Mouse (Mus musculus) midbrain, postnatal 0 days (tissue): ENCODE results near the gene Ss18l1. TPM values are rescaled to one million over a fixed set of nuclear protein-coding genes. Genes with fewer than 3 reads are reported as not detected.

Source experiments
- ATAC-seq: fragments of 200-750 bp; cut with Nextera tagmentation; 2 replicates; pipeline ENCODE4 v1.8.0; 2017; ENCODE audit warnings: moderate number of reproducible peaks, mild to moderate bottlenecking, moderate TSS enrichment, moderate library complexity; ENCODE audit not compliant: low FRiP score
- DNase-seq: peaks from one replicate; pipeline ENCODE4 v3.0.0-alpha.2; 2015; ENCODE audit warnings: low spot score
- H3K27ac ChIP-seq: fragments of 300-500 bp; sonication (generic); 2 replicates; pipeline ENCODE4 v1.5.1; 2014; ENCODE audit warnings: low read depth, mild to moderate bottlenecking, low read length, mixed read lengths
- H3K27me3 ChIP-seq: fragments of 300-500 bp; sonication (generic); 2 replicates; pipeline ENCODE4 v1.6.1; 2014; ENCODE audit warnings: low read length, control low read depth, mixed read lengths; ENCODE audit not compliant: insufficient read depth
- H3K36me3 ChIP-seq: fragments of 300-500 bp; sonication (generic); 2 replicates; pipeline ENCODE4 v1.6.1; 2014; ENCODE audit warnings: low read length, control low read depth, mixed read lengths; ENCODE audit not compliant: insufficient read depth
- H3K4me1 ChIP-seq: fragments of 300-500 bp; sonication (generic); 2 replicates; pipeline ENCODE4 v1.6.1; 2014; ENCODE audit warnings: mild to moderate bottlenecking, control low read depth, antibody characterized with exemption, low read length, mixed read lengths; ENCODE audit not compliant: insufficient read depth
- H3K4me2 ChIP-seq: fragments of 300-500 bp; sonication (generic); 2 replicates; pipeline ENCODE4 v1.6.1; 2014; ENCODE audit warnings: low read depth, mild to moderate bottlenecking, low read length, mixed read lengths; ENCODE audit not compliant: poor library complexity, severe bottlenecking
- H3K4me3 ChIP-seq: fragments of 300-500 bp; sonication (generic); 2 replicates; pipeline ENCODE4 v1.5.1; 2014; ENCODE audit warnings: low read depth, mild to moderate bottlenecking, low read length, moderate library complexity
- H3K9ac ChIP-seq: fragments of 300-500 bp; sonication (generic); replicated peaks from 2 replicates; pipeline ENCODE4 v1.6.1; 2014; ENCODE audit warnings: mild to moderate bottlenecking, low read length, moderate library complexity, mixed read lengths; ENCODE audit not compliant: poor library complexity, severe bottlenecking
- H3K9me3 ChIP-seq: fragments of 300-500 bp; sonication (generic); 2 replicates; pipeline ENCODE4 v1.6.1; 2016; ENCODE audit warnings: low read length, control low read depth
- CTCF ChIP-seq: IDR thresholded peaks from 2 replicates; pipeline ENCODE4 v1.5.1; 2016; ENCODE audit warnings: antibody characterized with exemption, mild to moderate bottlenecking
- WGBS: fragments of 180-500 bp; shearing (Covaris S2); extraction: QIAGEN DNeasy Blood & Tissue Kit; methylation state at CpG from one replicate; pipeline ENCODE4 v1.1.7; 2014; 5-methylcytosine and 5-hydroxymethylcytosine counted together
- polyA plus RNA-seq: library from polyadenylated mRNA; unstranded; fragments of >200 nt; fragmentation: Nextera tagmentation; extraction: Ambion mirVana; gene quantifications from 2 replicates; pipeline ENCODE4 v1.2.1, GENCODE M21; 2015
- total RNA-seq: library from RNA; depleted of rRNA; stranded (reverse); fragments of >200 nt; gene quantifications from 2 replicates; pipeline ENCODE4 v1.2.3, GENCODE M21; 2014; rRNA removed

The Ss18l1 gene
- 110 and 111 TPM in 2 replicates for total RNA-seq
- polyA plus RNA-seq: 49.2 and 52.3 TPM in 2 replicates

DNA sequence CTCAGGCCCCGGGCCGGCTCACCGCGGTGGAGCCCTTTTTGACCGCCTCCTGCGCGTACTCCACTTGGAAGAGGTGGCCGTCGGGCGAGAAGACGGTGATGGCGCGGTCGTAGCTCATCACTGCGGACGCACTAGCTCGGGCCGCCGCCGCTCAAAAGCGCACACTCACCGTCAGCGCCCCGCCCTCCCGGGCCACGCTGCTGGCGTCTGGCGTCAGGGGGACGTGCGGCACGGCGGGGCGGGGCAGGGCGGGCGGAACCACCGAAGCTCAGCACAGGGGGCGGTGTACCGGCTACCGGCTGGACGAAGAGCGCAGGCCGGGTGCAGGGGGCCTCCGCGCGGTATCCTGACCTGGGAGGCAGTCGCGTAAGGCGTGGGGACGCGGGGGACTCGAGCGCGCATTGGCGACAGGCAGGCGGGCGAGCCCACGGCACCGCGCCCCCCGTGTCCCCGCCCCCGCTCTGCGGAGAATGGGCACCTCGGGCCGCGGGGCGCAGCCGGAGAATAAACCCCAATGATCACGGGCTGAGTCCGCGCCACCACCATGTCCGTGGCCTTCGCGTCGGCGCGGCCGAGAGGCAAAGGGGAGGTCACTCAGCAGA, at the start of gene Ss18l1, which contains the start of gene Psma7:
Gene Ss18l1, plus strand, starts transcription at position 254 of the 602 bp plus-strand sequence.
Gene Psma7, minus strand, starts transcription at position 178 of the 602 bp plus-strand sequence.
- TF ChIP-seq CTCF: peak; percentile 42
- peak within 1 kb of the TSS; percentile 92 for H3K9ac ChIP-seq
- under 1% methylated on average over 69 of the region's 78 CpGs for WGBS
- peak within 1 kb of the TSS; percentile 98 for H3K4me3 ChIP-seq
- no peaks in the 10 kb centered on the region for H3K9me3 ChIP-seq
- ATAC-seq: peak; percentile 96
- peak within 1 kb of the TSS; percentile 79 for H3K4me2 ChIP-seq
- peaks cover 21% of the 10 kb centered on the region for H3K36me3 ChIP-seq
- no peaks in the 10 kb centered on the region for H3K27me3 ChIP-seq
- DNase-seq: peak; percentile 95
- peaks cover 16% of the 10 kb centered on the region for H3K4me1 ChIP-seq
- peak within 1 kb of the TSS; percentile 99 for H3K27ac ChIP-seq

DNA sequence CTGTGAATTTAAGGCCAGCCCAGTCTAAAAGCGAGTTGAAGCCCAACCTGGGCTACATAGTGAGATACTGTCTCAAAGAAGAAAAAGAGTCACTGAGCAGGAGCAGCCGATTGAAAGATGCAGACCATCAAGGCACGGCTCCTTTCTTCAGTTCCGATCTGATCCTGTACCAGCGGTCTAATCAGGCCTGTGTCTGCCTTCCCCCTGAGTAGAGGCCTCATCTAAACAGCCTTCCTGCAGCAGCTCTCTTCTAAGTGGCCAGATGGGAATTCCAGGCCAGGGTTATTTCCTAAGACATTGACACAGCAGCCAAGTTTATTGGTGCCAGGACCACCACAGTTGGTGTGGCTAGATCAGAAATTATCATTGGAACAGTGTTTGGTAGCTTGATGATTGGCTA, 49.2 kb upstream of the Ss18l1 start:
- Histone ChIP-seq H3K4me1 (no peaks in the 10 kb centered on the region), H3K9me3 (no peaks in the 10 kb centered on the region), H3K27ac (no peak overlapping the region), H3K9ac (no peak overlapping the region), H3K36me3 (no peaks in the 10 kb centered on the region), H3K4me3 (no peak overlapping the region), H3K27me3 (no peaks in the 10 kb centered on the region), H3K4me2 (no peak overlapping the region)
- ATAC-seq (no peak), DNase-seq (no peak)
- 92% methylated on average over 5 of the region's 5 CpGs for WGBS
- TF ChIP-seq CTCF: no peak

DNA sequence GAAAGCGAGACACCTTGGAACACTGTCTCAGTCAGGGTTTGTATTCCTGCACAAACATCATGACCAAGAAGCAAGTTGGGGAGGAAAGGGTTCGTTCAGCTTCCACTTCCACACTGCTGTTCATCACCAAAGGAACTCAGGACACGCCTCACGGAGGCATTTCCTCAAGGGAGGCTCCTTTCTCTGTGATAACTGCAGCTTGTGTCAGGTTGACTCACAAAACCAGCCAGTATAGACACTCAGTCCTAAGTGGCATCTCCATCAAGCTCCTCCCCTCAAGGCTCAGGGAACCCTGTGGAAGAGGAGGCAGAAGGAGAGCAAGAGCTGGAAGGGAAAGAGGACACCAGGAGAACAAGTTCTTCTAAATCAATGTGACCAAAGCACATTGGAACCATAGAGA, 43.9 kb upstream of the Ss18l1 start:
- no peaks in the 10 kb centered on the region for H3K4me1 ChIP-seq
- H3K9me3 ChIP-seq: no peaks in the 10 kb centered on the region
- TF ChIP-seq CTCF: no peak
- no peak overlapping the region for H3K27ac ChIP-seq
- H3K4me3 ChIP-seq: no peak overlapping the region
- no peaks in the 10 kb centered on the region for H3K27me3 ChIP-seq
- no peak overlapping the region for H3K9ac ChIP-seq
- WGBS: 70% methylated on average over 4 of the region's 4 CpGs
- H3K36me3 ChIP-seq: no peaks in the 10 kb centered on the region
- H3K4me2 ChIP-seq: no peak overlapping the region
- DNase-seq (no peak), ATAC-seq (no peak)

DNA sequence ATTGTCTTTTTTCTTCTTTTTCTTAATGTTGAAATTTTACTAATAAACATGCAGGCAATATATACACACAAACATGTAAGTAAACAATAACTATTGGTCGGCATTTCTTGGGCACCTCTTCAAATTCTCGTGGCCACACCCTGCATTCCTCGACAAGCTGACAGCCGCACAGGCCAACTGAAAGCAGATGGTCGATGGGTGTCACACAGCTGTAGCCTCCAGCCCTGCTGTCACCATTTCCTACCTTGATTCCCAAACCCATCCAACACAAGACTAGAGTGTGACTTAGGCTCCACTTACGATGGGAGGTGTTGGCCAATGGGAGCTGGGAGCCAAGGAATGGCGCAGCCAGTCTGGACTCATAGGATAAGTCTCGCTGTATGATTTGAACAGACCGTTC, 40.7 kb upstream of the Ss18l1 start:
- Histone ChIP-seq H3K4me1 (no peaks in the 10 kb centered on the region), H3K9ac (no peak overlapping the region), H3K4me2 (no peak overlapping the region), H3K27me3 (no peaks in the 10 kb centered on the region), H3K27ac (no peak overlapping the region), H3K4me3 (no peak overlapping the region), H3K9me3 (no peaks in the 10 kb centered on the region), H3K36me3 (no peaks in the 10 kb centered on the region)
- DNase-seq: no peak
- TF ChIP-seq CTCF: no peak
- no peak for ATAC-seq
- WGBS: 90% methylated on average over 9 of the region's 9 CpGs

DNA sequence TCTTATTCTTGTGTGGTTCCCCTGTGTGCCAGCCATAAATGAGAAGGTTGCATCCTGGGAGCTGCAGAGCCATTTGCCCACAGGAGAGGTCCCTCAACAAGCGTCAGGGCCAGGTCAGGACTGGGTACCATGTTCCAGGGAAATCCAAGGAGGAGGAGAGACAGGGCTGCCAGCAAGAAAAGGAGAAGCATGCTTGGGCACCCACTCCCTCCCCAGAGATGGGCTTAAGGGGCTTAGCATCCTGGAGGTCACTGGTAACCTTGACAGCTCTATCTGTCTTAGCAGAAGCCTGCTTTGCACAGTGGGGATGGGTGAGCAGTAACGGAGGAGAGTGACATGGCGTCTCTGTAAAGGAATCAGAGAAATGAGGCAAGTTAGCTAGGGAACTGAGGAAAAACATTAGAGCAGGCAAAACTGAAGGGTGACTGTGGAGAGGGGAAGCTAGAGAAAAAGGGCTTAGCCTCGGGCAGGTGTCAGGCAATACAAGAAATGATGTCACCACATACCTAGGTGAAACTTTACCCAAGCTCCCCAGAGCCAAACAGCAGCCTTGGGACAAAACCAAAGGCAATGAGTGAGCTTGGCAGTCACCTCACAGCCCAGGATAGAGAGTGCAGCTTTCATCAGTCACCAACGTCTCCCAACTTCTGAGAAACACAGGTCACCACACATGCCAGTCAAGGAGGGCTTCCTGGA, 36.5 kb upstream of the Ss18l1 start:
- DNase-seq: no peak
- WGBS: 57% methylated on average over 5 of the region's 5 CpGs
- no peak overlapping the region for H3K4me2 ChIP-seq
- H3K9ac ChIP-seq: no peak overlapping the region
- no peaks in the 10 kb centered on the region for H3K4me1 ChIP-seq
- H3K27me3 ChIP-seq: no peaks in the 10 kb centered on the region
- H3K4me3 ChIP-seq: no peak overlapping the region
- ATAC-seq: no peak
- no peak for TF ChIP-seq CTCF
- no peaks in the 10 kb centered on the region for H3K9me3 ChIP-seq
- H3K27ac ChIP-seq: no peak overlapping the region
- no peaks in the 10 kb centered on the region for H3K36me3 ChIP-seq

DNA sequence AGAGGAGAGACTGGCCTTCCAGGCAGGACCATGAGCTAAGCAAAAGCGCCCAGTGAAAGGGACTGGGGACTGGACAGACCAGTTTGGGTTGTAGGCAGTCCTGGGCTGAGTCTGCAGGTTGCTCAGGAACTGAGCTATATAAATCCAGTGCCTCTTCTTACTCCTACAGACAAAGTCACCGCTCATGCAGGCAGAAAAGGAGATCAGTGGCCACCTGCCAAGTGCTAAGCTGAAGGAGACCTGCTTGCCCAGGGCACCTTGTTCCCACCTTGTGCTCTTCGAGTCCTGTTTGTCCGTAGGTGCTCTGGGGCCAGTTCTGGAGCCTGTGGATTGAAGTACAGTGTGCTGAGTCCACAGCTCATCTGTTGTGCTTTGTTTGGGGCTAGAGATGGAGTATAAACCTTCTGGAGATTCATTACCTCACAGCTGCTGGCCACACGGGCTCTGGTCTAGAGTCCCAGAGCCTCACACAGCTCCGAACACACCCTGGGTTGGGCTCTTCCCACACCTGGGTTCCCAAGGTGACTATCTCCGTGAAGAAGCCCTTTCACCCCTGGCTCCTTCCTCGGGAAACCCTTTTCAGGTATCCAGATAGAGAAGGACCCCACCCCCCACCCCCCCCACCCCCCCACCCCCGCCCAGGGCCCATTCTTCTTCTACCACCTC, 35.8 kb upstream of the Ss18l1 start:
- 40% methylated on average over 9 of the region's 9 CpGs for WGBS
- no peak overlapping the region for H3K4me2 ChIP-seq
- no peaks in the 10 kb centered on the region for H3K9me3 ChIP-seq
- no peaks in the 10 kb centered on the region for H3K4me1 ChIP-seq
- DNase-seq: no peak
- H3K4me3 ChIP-seq: no peak overlapping the region
- TF ChIP-seq CTCF: no peak
- no peaks in the 10 kb centered on the region for H3K36me3 ChIP-seq
- no peak for ATAC-seq
- no peaks in the 10 kb centered on the region for H3K27me3 ChIP-seq
- H3K9ac ChIP-seq: no peak overlapping the region
- H3K27ac ChIP-seq: no peak overlapping the region
